ENCODE assay signal across 8 mouse cellular contexts in the genomic region with DNA sequence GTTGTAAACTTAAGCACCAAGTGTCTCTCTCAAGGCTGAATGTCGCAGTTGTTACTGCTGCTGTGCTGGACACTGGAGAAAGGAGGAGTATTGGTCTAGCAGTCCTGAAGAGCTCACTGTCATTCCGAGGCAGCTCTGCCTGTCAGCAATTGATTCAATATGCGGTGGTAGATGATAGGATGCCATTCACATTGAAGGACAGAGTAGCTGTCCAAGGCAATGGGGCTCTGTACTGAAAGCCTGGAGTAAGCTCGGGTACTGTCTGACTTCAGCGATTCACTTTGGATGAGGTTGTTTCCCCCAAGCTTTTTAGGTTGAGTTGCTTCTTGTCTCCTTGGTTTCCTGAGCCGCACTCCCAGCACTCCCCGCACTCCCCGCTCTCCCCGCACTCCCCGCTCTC. TPM values are rescaled to one million over a fixed set of nuclear protein-coding genes. Genes with fewer than 3 reads are reported as not detected.
A peak's percentile ranks its signal among the peaks of the same experiment; 100 is the strongest.
DNase-seq lines count a peak whose midpoint lies in the region; ATAC-seq and TF ChIP-seq lines count a peak whose summit lies in the region.

No protein-coding gene starts in this region.

- no peaks in the 10 kb centered on the region for H3K27me3 ChIP-seq in heart, embryonic 10.5 days (ENCODE audit: insufficient read depth, poor library complexity, severe bottlenecking)
- no peaks in the 10 kb centered on the region for H3K27me3 ChIP-seq in forebrain, embryonic 12.5 days
- no peaks in the 10 kb centered on the region; the same call in 1 of the 2 replicates for H3K27me3 ChIP-seq in liver, embryonic 14.5 days (ENCODE audit: control insufficient read depth, insufficient read depth, low read length)

- H3K4me3 ChIP-seq in heart, embryonic 10.5 days: peak overlapping the region; percentile 66
- H3K4me3 ChIP-seq in forebrain, embryonic 12.5 days (replicated peaks): peak overlapping the region; percentile 34
- H3K4me3 ChIP-seq in liver, embryonic 14.5 days (ENCODE audit: insufficient read depth in 1 of 2, low read depth in 2 of 2, low read length in 2 of 2): peak overlapping the region; percentile 55 to 64

- peaks cover 91% of the 10 kb centered on the region for H3K4me1 ChIP-seq in heart, embryonic 10.5 days
- peaks cover 97% of the 10 kb centered on the region for H3K4me1 ChIP-seq in forebrain, embryonic 12.5 days
- peaks cover 22 to 30% of the 10 kb centered on the region in 2 experiments for H3K4me1 ChIP-seq in liver, embryonic 14.5 days (replicated peaks; ENCODE audit: control insufficient read depth in 2 of 2, insufficient read depth in 2 of 2, low read length in 1 of 2)

- no peak for TF ChIP-seq CTCF in liver, embryonic 14.5 days (IDR thresholded peaks at IDR 0.05; ENCODE audit: low read depth)

- TF ChIP-seq EP300 in liver, embryonic 14.5 days (IDR thresholded peaks at IDR 0.05; ENCODE audit: low read depth): no peak

- ATAC-seq in forebrain, embryonic 12.5 days (ENCODE audit: low FRiP score): no peak
- ATAC-seq in liver, embryonic 14.5 days (ENCODE audit: insufficient read depth): no peak

- H3K9me3 ChIP-seq in heart, embryonic 10.5 days: no peaks in the 10 kb centered on the region
- H3K9me3 ChIP-seq in forebrain, embryonic 12.5 days: no peaks in the 10 kb centered on the region
- no peaks in the 10 kb centered on the region for H3K9me3 ChIP-seq in liver, embryonic 14.5 days (ENCODE audit: control insufficient read depth, low read length)

- no peaks in the 10 kb centered on the region for H3K36me3 ChIP-seq in heart, embryonic 10.5 days
- H3K36me3 ChIP-seq in forebrain, embryonic 12.5 days (replicated peaks): no peaks in the 10 kb centered on the region; the same call in 1 of the 2 replicates
- no peaks in the 10 kb centered on the region for H3K36me3 ChIP-seq in liver, embryonic 14.5 days (replicated peaks; ENCODE audit: control insufficient read depth, insufficient read depth, low read depth)

- no peak for DNase-seq in heart, embryonic 10.5 days (ENCODE audit: low spot score)
- no peak for DNase-seq in heart, postnatal 25 days (ENCODE audit: low spot score)
- peak; percentile 41 for DNase-seq in A20 (ENCODE audit: low read depth, low spot score)
- DNase-seq in liver, embryonic 14.5 days (ENCODE audit: low read depth in 3 of 3, low spot score in 3 of 3): no peak
- no peak for DNase-seq in gastrocnemius, postnatal 36 days
- DNase-seq in left cerebral cortex, postnatal 4 days: no peak
- DNase-seq in adrenal gland, postnatal 36 days: no peak

- 0 out of 2 replicates have a peak overlapping the region, but pooled peaks have one; percentile 42 for H3K9ac ChIP-seq in forebrain, embryonic 12.5 days
- peak overlapping the region; percentile 68 for H3K9ac ChIP-seq in liver, embryonic 14.5 days (replicated peaks)

- H3K27ac ChIP-seq in heart, embryonic 10.5 days: 0 out of 2 replicates have a peak overlapping the region, but pooled peaks have one; percentile 73
- H3K27ac ChIP-seq in forebrain, embryonic 12.5 days: no peak overlapping the region
- H3K27ac ChIP-seq in liver, embryonic 14.5 days: no peak overlapping the region

- H3K4me2 ChIP-seq in forebrain, embryonic 12.5 days: peak overlapping the region; percentile 57
- H3K4me2 ChIP-seq in liver, embryonic 14.5 days (ENCODE audit: low read depth): peak overlapping the region; percentile 74

- intact Hi-C loops in heart, postnatal 25 days (cut with DNase I): loop anchor here (2.0 to 5.0 kb wide), 2 partner anchors 33 to 175 kb away; a partner anchor contains a TSS
- intact Hi-C loops in gastrocnemius, postnatal 36 days (cut with DNase I): loop anchor here (5.0 kb wide), 2 partner anchors 33 to 248 kb away; a partner anchor contains a TSS
- intact Hi-C loops in left cerebral cortex, postnatal 4 days (cut with DNase I): no loop called here

- WGBS in heart, embryonic 10.5 days: under 1% methylated on average over 10 of the region's 10 CpGs
- under 1% methylated on average over 10 of the region's 10 CpGs for WGBS in forebrain, embryonic 12.5 days
- WGBS in liver, embryonic 14.5 days (ENCODE audit: insufficient replicate concordance): 7% methylated on average over 7 of the region's 10 CpGs

RNA-seq across cellular contexts. Expression of a gene that starts 34.9 kb away (rescaled TPM):
- 19.0 and 24.7 TPM in 2 replicates for polyA plus RNA-seq in heart, embryonic 10.5 days (2016; fragmentation: Nextera tagmentation; extraction: Ambion mirVana)
- 100 to 1,000 TPM; 155 to 174 TPM for total RNA-seq in heart, postnatal 25 days (2021)
- polyA plus RNA-seq in forebrain, embryonic 12.5 days (2016; fragmentation: Nextera tagmentation; extraction: Ambion mirVana): 55.9 and 73.9 TPM in 2 replicates
- 8.6 and 14.5 TPM in 2 replicates for polyA plus RNA-seq in liver, embryonic 14.5 days (2012; rRNA removed)
- 2.3 and 2.7 TPM in 2 replicates for polyA plus RNA-seq in liver, embryonic 14.5 days (2014; fragmentation: Nextera tagmentation; extraction: Ambion mirVana)
- total RNA-seq in gastrocnemius, postnatal 36 days (2021): 10 to 100 TPM; 26.0 to 30.9 TPM
- total RNA-seq in left cerebral cortex, postnatal 4 days (2021): 100 to 1,000 TPM; 374 to 381 TPM
- 100 to 1,000 TPM in 1 of 2 experiments, 10 to 100 TPM in 1; 93.6 to 114 TPM for total RNA-seq in adrenal gland, postnatal 36 days (2021)
